Mouse (Mus musculus) testis, postnatal 10 days (tissue): ENCODE results near the gene Cldn15.
"Not testable (repeated sequence)": the region's sequence is repeated elsewhere in the genome, so short reads cannot be mapped to it uniquely, and the experiment has no call there.

Experiments used
- DNase-seq: peaks from one replicate; pipeline ENCODE4 v3.0.0; 2021; ENCODE audit warnings: low spot score

Gene Cldn15

GRCm38 (mm10) chr5:136949551-136950336 is 16.7 kb upstream of the Cldn15 start:
- not testable (repeated sequence) for DNase-seq

- no peak for DNase-seq
These were observed 15.9 kb upstream of the Cldn15 start for GRCm38 (mm10) chr5:136950521-136950920.

GRCm38 (mm10) chr5:136952153-136952552 is 14.3 kb upstream of the Cldn15 start:
- no peak for DNase-seq

GRCm38 (mm10) chr5:136953015-136953414 is 13.4 kb upstream of the Cldn15 start, which contains the start of gene Fis1:
Gene Fis1, plus strand, starts transcription at chr5:136953275.
- peak; percentile 98 for DNase-seq

- no peak for DNase-seq
These were observed 12.9 kb upstream of the Cldn15 start for GRCm38 (mm10) chr5:136953440-136953951.

GRCm38 (mm10) chr5:136955622-136956021 is 10.8 kb upstream of the Cldn15 start:
- DNase-seq, result no peak

- no peak for DNase-seq
These were observed 9.2 kb upstream of the Cldn15 start for GRCm38 (mm10) chr5:136957250-136957649.

- no peak for DNase-seq
These were observed 7.3 kb upstream of the Cldn15 start for GRCm38 (mm10) chr5:136958991-136959605.

- no peak for DNase-seq
These were observed 6.4 kb upstream of the Cldn15 start for GRCm38 (mm10) chr5:136960053-136960452.

GRCm38 (mm10) chr5:136961334-136961982 is 5.0 kb upstream of the Cldn15 start:
- no peak for DNase-seq

- peak; percentile 92 for DNase-seq
These were observed 4.4 kb upstream of the Cldn15 start for GRCm38 (mm10) chr5:136961983-136962461.

- DNase-seq, result peak; percentile 90
These were observed 3.9 kb upstream of the Cldn15 start for GRCm38 (mm10) chr5:136962501-136962900.

GRCm38 (mm10) chr5:136962966-136963540 is 3.4 kb upstream of the Cldn15 start:
- DNase-seq, result no peak

- DNase-seq, result no peak
These were observed 1.2 kb upstream of the Cldn15 start for GRCm38 (mm10) chr5:136965210-136965609.

- DNase-seq, result no peak
These were observed 730 bp upstream of the Cldn15 start for GRCm38 (mm10) chr5:136965686-136966085.

GRCm38 (mm10) chr5:136966861-136967455 is 542 bp downstream of the Cldn15 start:
- no peak for DNase-seq

GRCm38 (mm10) chr5:136967592-136967991 is 1.2 kb downstream of the Cldn15 start:
- DNase-seq, result peak; percentile 63

GRCm38 (mm10) chr5:136970703-136971102 is 4.3 kb downstream of the Cldn15 start:
- peak; percentile 77 for DNase-seq

- no peak for DNase-seq
These were observed 7.3 kb downstream of the Cldn15 start for GRCm38 (mm10) chr5:136973670-136974069.

- DNase-seq, result no peak
These were observed 11.4 kb downstream of the Cldn15 start for GRCm38 (mm10) chr5:136977769-136978168.

GRCm38 (mm10) chr5:136979762-136980161 is 13.3 kb downstream of the Cldn15 start:
- no peak for DNase-seq

- no peak for DNase-seq
These were observed 14.6 kb downstream of the Cldn15 start for GRCm38 (mm10) chr5:136980974-136981373.
